Mouse (Mus musculus): Measurements from ENCODE around the gene Prdm10.

- TF ChIP-seq POLR2A (IDR thresholded peaks at IDR 0.05; ENCODE audit: insufficient read length, low read depth) (no peak), USF1 (IDR thresholded peaks at IDR 0.05; ENCODE audit: low read depth) (no peak), MAX (IDR thresholded peaks at IDR 0.05; ENCODE audit: low read depth) (no peak), CEBPB (IDR thresholded peaks at IDR 0.05; ENCODE audit: insufficient read depth, poor library complexity, severe bottlenecking) (no peak), E2F4 (IDR thresholded peaks at IDR 0.05; ENCODE audit: insufficient read depth) (no peak)
Measured at GRCm38 (mm10) chr9:31243939-31244333, 36.4 kb upstream of the Prdm10 start.

Measured in myocyte (in vitro differentiated cells).